Mouse (Mus musculus) midbrain, embryonic 11.5 days (tissue): ENCODE results near the gene Ces2a. TPM values are rescaled to one million over a fixed set of nuclear protein-coding genes. Genes with fewer than 3 reads are reported as not detected.

Source experiments
- microRNA-seq: library from miRNA; unstranded; fragments of <30 nt; microRNA quantifications from one replicate; pipeline ENCODE4, GENCODE M21; 2017
- polyA plus RNA-seq: library from polyadenylated mRNA; unstranded; fragments of >200 nt; fragmentation: Nextera tagmentation; extraction: Ambion mirVana; gene quantifications from 2 replicates; pipeline ENCODE4 v1.2.1, GENCODE M21; 2014

Ces2a gene
- polyA plus RNA-seq, 1 experiment from 2014 or later = not detected

Small RNA genes lying within 50 kb of the gene (microRNA-seq; reads per million reads assigned to microRNA genes)
- gene Gm44328 = not detected

Other genes with a start within 250 kb of the Ces2a start
- gene Terb1, start 224.1 kb upstream of the Ces2a start, polyA plus RNA-seq = 0.18 and 0.21 TPM in 2 replicates
- 138 and 148 TPM in 2 replicates for gene Nae1, start 199.4 kb upstream of the Ces2a start, polyA plus RNA-seq
- gene Car7, start 199.3 kb upstream of the Ces2a start, polyA plus RNA-seq = 0.82 and 1.5 TPM in 2 replicates
- gene Pdp2, start 142.6 kb upstream of the Ces2a start, polyA plus RNA-seq = 17.2 and 17.3 TPM in 2 replicates
- not detected in 2 replicates for gene Cdh16, start 109.6 kb upstream of the Ces2a start, polyA plus RNA-seq
- 2.2 and 3.1 TPM in 2 replicates for gene Rrad, start 102.7 kb upstream of the Ces2a start, polyA plus RNA-seq
- gene Ciao2b, start 92.0 kb upstream of the Ces2a start, polyA plus RNA-seq = 95.2 and 95.7 TPM in 2 replicates
- gene Ces2b, start 97.6 kb downstream of the Ces2a start, polyA plus RNA-seq = 0.15 and 0.40 TPM in 2 replicates
- gene Ces2c, start 113.1 kb downstream of the Ces2a start, polyA plus RNA-seq = not detected in 2 replicates
- gene Ces2e, start 192.3 kb downstream of the Ces2a start, polyA plus RNA-seq = not detected in 2 replicates
- not detected in 2 replicates for gene Ces2f, start 213.4 kb downstream of the Ces2a start, polyA plus RNA-seq
- gene Ces2g, start 227.7 kb downstream of the Ces2a start, polyA plus RNA-seq = 0.05 TPM in 1 of 2 replicates, not detected in the other